In genomic region chr10:52416458-52416857, GRCm38 (mm10) we compare ENCODE assay signal across 9 mouse cellular contexts. TPM values are rescaled to one million over a fixed set of nuclear protein-coding genes. Genes with fewer than 3 reads are reported as not detected.
DNase-seq lines count a peak whose midpoint lies in the region; ATAC-seq and TF ChIP-seq lines count a peak whose summit lies in the region.
"Had no signal": no experiment of that assay in that cellular context is flagged by ENCODE, and none has a peak within 500 bp of the region (broad histone marks: within the 10 kb centered on the region; RNA-seq: fewer than 3 reads in every experiment).

No protein-coding gene starts in this region.

- H3K4me2 ChIP-seq in CH12.LX (ENCODE audit: insufficient read depth, low read depth, poor library complexity, severe bottlenecking): peak overlapping the region; percentile 99; the same call in 1 of the 2 replicates
- peak overlapping the region; percentile 51 for H3K4me2 ChIP-seq in forebrain, postnatal 0 days (ENCODE audit: low read depth)
- H3K4me2 ChIP-seq in liver, embryonic 13.5 days: peak overlapping the region; percentile 52

- no peak for TF ChIP-seq RAD21 in CH12.LX (IDR thresholded peaks at IDR 0.05; ENCODE audit: low read depth, low read length)

- H3K9ac ChIP-seq in CH12.LX (ENCODE audit: insufficient read depth, low read depth): peak overlapping the region; percentile 66
- peak overlapping the region; percentile 42; the same call in 1 of the 2 replicates for H3K9ac ChIP-seq in forebrain, postnatal 0 days
- H3K9ac ChIP-seq in liver, embryonic 13.5 days: 0 out of 2 replicates have a peak overlapping the region, but pooled peaks have one; percentile 0

- H3K27me3 ChIP-seq in CH12.LX (replicated peaks): no peaks in the 10 kb centered on the region
- no peaks in the 10 kb centered on the region for H3K27me3 ChIP-seq in forebrain, postnatal 0 days (ENCODE audit: insufficient read depth, low read length)
- no peaks in the 10 kb centered on the region for H3K27me3 ChIP-seq in liver, embryonic 13.5 days

- peaks cover 28% of the 10 kb centered on the region for H3K79me2 ChIP-seq in CH12.LX (replicated peaks; ENCODE audit: control insufficient read depth, extremely low read depth, insufficient read depth, poor library complexity, severe bottlenecking)

- ATAC-seq in forebrain, postnatal 0 days: no peak
- ATAC-seq in liver, embryonic 13.5 days (ENCODE audit: low read depth): no peak
- ATAC-seq in monocyte, adult 5-6 weeks (replicated peaks; ENCODE audit: insufficient number of reproducible peaks, low FRiP score, low TSS enrichment, poor library complexity, severe bottlenecking): no peak

- intact Hi-C loops in gastrocnemius, adult 2 months (cut with DNase I): loop anchor here (2.0 to 10.0 kb wide), 2 partner anchors 34 to 182 kb away; partner anchors contain the start of genes Dcbld1 and Gopc

- H3K9me3 ChIP-seq in CH12.LX (replicated peaks; ENCODE audit: low read length): no peaks in the 10 kb centered on the region
- no peaks in the 10 kb centered on the region for H3K9me3 ChIP-seq in forebrain, postnatal 0 days (ENCODE audit: low read length)
- no peaks in the 10 kb centered on the region for H3K9me3 ChIP-seq in liver, embryonic 13.5 days (replicated peaks)

- no peak for TF ChIP-seq CTCF in gastrocnemius, adult 2 months (IDR thresholded peaks at IDR 0.05)
- TF ChIP-seq CTCF in CH12.LX (conservative IDR thresholded peaks at IDR 0.05 in 1 of 2, IDR thresholded peaks at IDR 0.05 in 1 of 2; ENCODE audit: low read depth in 2 of 2, low read length in 2 of 2): no peak
- TF ChIP-seq CTCF in forebrain, postnatal 0 days (IDR thresholded peaks at IDR 0.05; ENCODE audit: low read depth): no peak

- H3K4me3 ChIP-seq in gastrocnemius, adult 2 months: peak overlapping the region; percentile 99
- H3K4me3 ChIP-seq in CH12.LX (replicated peaks in 1 of 3; ENCODE audit: low read depth in 2 of 3, low read length in 2 of 3, poor library complexity in 1 of 3): peak overlapping the region; percentile 55 to 99 (median 59)
- H3K4me3 ChIP-seq in forebrain, postnatal 0 days (ENCODE audit: low read depth, low read length): peak overlapping the region; percentile 88
- peak overlapping the region; percentile 99 for H3K4me3 ChIP-seq in liver, embryonic 13.5 days (replicated peaks)

- peaks cover 0 to 11% of the 10 kb centered on the region in 2 experiments for H3K36me3 ChIP-seq in CH12.LX (replicated peaks in 1 of 2; ENCODE audit: control insufficient read depth in 1 of 2, insufficient read depth in 1 of 2, low read length in 1 of 2)
- H3K36me3 ChIP-seq in forebrain, postnatal 0 days (ENCODE audit: insufficient read depth): no peaks in the 10 kb centered on the region
- H3K36me3 ChIP-seq in liver, embryonic 13.5 days: 0 out of 2 replicates have a peak, but pooled peaks cover 3% of the 10 kb centered on the region

- peak overlapping the region; percentile 100 for H3K27ac ChIP-seq in gastrocnemius, adult 2 months
- no peak overlapping the region for H3K27ac ChIP-seq in CH12.LX (ENCODE audit: insufficient read depth, low read depth)
- H3K27ac ChIP-seq in forebrain, postnatal 0 days (ENCODE audit: low read depth, low read length): peak overlapping the region; percentile 72; the same call in 1 of the 2 replicates
- H3K27ac ChIP-seq in liver, embryonic 13.5 days: no peak overlapping the region

- DNase-seq in gastrocnemius, adult 2 months: no peak
- DNase-seq in gastrocnemius, postnatal 4 days (ENCODE audit: low spot score in 2 of 2): no peak
- no peak for DNase-seq in CH12.LX (ENCODE audit: extremely low read depth)
- DNase-seq in forebrain, postnatal 0 days: no peak
- DNase-seq in liver, embryonic 13.5 days: no peak
- no peak for DNase-seq in spleen, adult 18-20 months
- no peak for DNase-seq in thymus, postnatal 0 days (ENCODE audit: low spot score)

- in situ Hi-C loops in CH12.LX (cut with MboI; ENCODE audit: low pct_ligation_motif_present, low pct_unique_long_range_greater_than_20kb, low sequenced_read_pairs): no loop called here

- peaks cover 6 to 35% of the 10 kb centered on the region in 2 experiments; a peak in 3 of 4 replicates for H3K4me1 ChIP-seq in CH12.LX (ENCODE audit: control insufficient read depth in 1 of 2, insufficient read depth in 2 of 2)
- H3K4me1 ChIP-seq in forebrain, postnatal 0 days (ENCODE audit: insufficient read depth): peaks cover 24% of the 10 kb centered on the region
- peaks cover 43% of the 10 kb centered on the region for H3K4me1 ChIP-seq in liver, embryonic 13.5 days (replicated peaks)

- no peak for TF ChIP-seq EP300 in CH12.LX (IDR thresholded peaks at IDR 0.05; ENCODE audit: low read length)

- TF ChIP-seq POLR2A in CH12.LX (IDR thresholded peaks at IDR 0.05; ENCODE audit: low read depth, low read length): no peak

- WGBS in forebrain, postnatal 0 days: 32% methylated on average over 2 of the region's 2 CpGs
- WGBS in liver, embryonic 13.5 days (ENCODE audit: insufficient replicate concordance): 47% methylated on average over 2 of the region's 2 CpGs

- dilution Hi-C loops in CH12.LX (cut with MboI; ENCODE audit: extremely low pct_ligation_motif_present, extremely low pct_unique_long_range_greater_than_20kb, low sequenced_read_pairs): no loop called here

TF ChIP-seq in CH12.LX, 34 proteins besides CTCF, POLR2A, EP300 and RAD21:
- TF ChIP-seq MAZ (IDR thresholded peaks at IDR 0.05; ENCODE audit: low read depth, low read length) (no peak), SIN3A (IDR thresholded peaks at IDR 0.05; ENCODE audit: low read length) (no peak), CHD2 (IDR thresholded peaks at IDR 0.05; ENCODE audit: low read length) (no peak), KAT2A (IDR thresholded peaks at IDR 0.05; ENCODE audit: insufficient replicate concordance, low read length) (no peak), CHD1 (IDR thresholded peaks at IDR 0.05; ENCODE audit: low read depth, low read length) (no peak), USF1 (IDR thresholded peaks at IDR 0.05; ENCODE audit: low read depth, low read length) (no peak)

RNA-seq across cellular contexts. Expression of gene Nus1, which starts 0.9 kb away (rescaled TPM):
- total RNA-seq in gastrocnemius, adult 2 months (2021): 10 to 100 TPM; 17.4 to 23.7 TPM
- total RNA-seq in gastrocnemius, postnatal 4 days (2021): 10 to 100 TPM; 30.7 to 34.1 TPM
- 15.9 and 19.6 TPM in 2 replicates for total RNA-seq in CH12.LX (2012; rRNA removed)
- total RNA-seq in CH12.LX (2014; rRNA removed): 27.9 TPM in 2 replicates
- polyA plus RNA-seq in CH12.LX (2012; ENCODE audit: insufficient read length, low read depth): 51.9 and 60.1 TPM in 2 replicates
- total RNA-seq in forebrain, postnatal 0 days (2014; rRNA removed): 21.2 and 31.8 TPM in 2 replicates
- polyA plus RNA-seq in forebrain, postnatal 0 days (2015; fragmentation: Nextera tagmentation; extraction: Ambion mirVana): 11.5 and 19.1 TPM in 2 replicates
- polyA plus RNA-seq in liver, embryonic 13.5 days (2015; fragmentation: Nextera tagmentation; extraction: Ambion mirVana): 6.6 and 7.3 TPM in 2 replicates
- total RNA-seq in monocyte, adult 5-6 weeks (2017): 26.5 to 31.3 TPM (median 30.0 TPM) in 3 replicates
- 8.3 and 11.0 TPM in 2 replicates for polyA plus RNA-seq in thymus, postnatal 0 days (2015; fragmentation: Nextera tagmentation; extraction: Ambion mirVana)

RNA-seq across cellular contexts. Expression of gene Nepn, which starts 27.7 kb away (rescaled TPM):
- total RNA-seq in gastrocnemius, adult 2 months (2021): not detected
- total RNA-seq in gastrocnemius, postnatal 4 days (2021): under 1 TPM in 1 of 2 experiments, not detected in 1; 0.36 TPM
- not detected in 2 replicates for total RNA-seq in CH12.LX (2012; rRNA removed)
- total RNA-seq in CH12.LX (2014; rRNA removed): not detected in 2 replicates
- polyA plus RNA-seq in CH12.LX (2012; ENCODE audit: insufficient read length, low read depth): 0.14 TPM in 1 of 2 replicates, not detected in the other
- total RNA-seq in forebrain, postnatal 0 days (2014; rRNA removed): not detected in 2 replicates
- not detected in 2 replicates for polyA plus RNA-seq in forebrain, postnatal 0 days (2015; fragmentation: Nextera tagmentation; extraction: Ambion mirVana)
- polyA plus RNA-seq in liver, embryonic 13.5 days (2015; fragmentation: Nextera tagmentation; extraction: Ambion mirVana): 1.1 TPM in 1 of 2 replicates, not detected in the other
- not detected in 3 replicates for total RNA-seq in monocyte, adult 5-6 weeks (2017)
- polyA plus RNA-seq in thymus, postnatal 0 days (2015; fragmentation: Nextera tagmentation; extraction: Ambion mirVana): 0.07 and 0.09 TPM in 2 replicates
- total RNA-seq: common myeloid progenitor, adult 5-6 weeks had no signal

RNA-seq across cellular contexts. Expression of gene Gopc, which starts 34.5 kb away (rescaled TPM):
- 1 to 10 TPM; 7.6 to 9.3 TPM for total RNA-seq in gastrocnemius, adult 2 months (2021)
- 10 to 100 TPM; 16.7 to 18.9 TPM for total RNA-seq in gastrocnemius, postnatal 4 days (2021)
- total RNA-seq in CH12.LX (2012; rRNA removed) (9.8 and 10.4 TPM in 2 replicates), CH12.LX (2014; rRNA removed) (13.1 and 13.3 TPM in 2 replicates)
- 16.6 and 17.6 TPM in 2 replicates for polyA plus RNA-seq in CH12.LX (2012; ENCODE audit: insufficient read length, low read depth)
- 18.5 and 22.8 TPM in 2 replicates for total RNA-seq in forebrain, postnatal 0 days (2014; rRNA removed)
- 16.6 and 22.9 TPM in 2 replicates for polyA plus RNA-seq in forebrain, postnatal 0 days (2015; fragmentation: Nextera tagmentation; extraction: Ambion mirVana)
- 4.5 and 6.0 TPM in 2 replicates for polyA plus RNA-seq in liver, embryonic 13.5 days (2015; fragmentation: Nextera tagmentation; extraction: Ambion mirVana)
- 28.0 to 31.4 TPM (median 29.3 TPM) in 3 replicates for total RNA-seq in monocyte, adult 5-6 weeks (2017)
- 12.2 and 12.3 TPM in 2 replicates for polyA plus RNA-seq in thymus, postnatal 0 days (2015; fragmentation: Nextera tagmentation; extraction: Ambion mirVana)

RNA-seq across cellular contexts. Expression of gene Gm26741, which starts 57.9 kb away (rescaled TPM):
- total RNA-seq in gastrocnemius, adult 2 months (2021): not detected
- not detected for total RNA-seq in gastrocnemius, postnatal 4 days (2021)
- not detected in 2 replicates for total RNA-seq in CH12.LX (2012; rRNA removed)
- not detected in 2 replicates for total RNA-seq in CH12.LX (2014; rRNA removed)
- polyA plus RNA-seq in CH12.LX (2012; ENCODE audit: insufficient read length, low read depth): not detected in 2 replicates
- total RNA-seq in forebrain, postnatal 0 days (2014; rRNA removed): not detected in 2 replicates
- polyA plus RNA-seq in forebrain, postnatal 0 days (2015; fragmentation: Nextera tagmentation; extraction: Ambion mirVana): not detected in 2 replicates
- polyA plus RNA-seq in liver, embryonic 13.5 days (2015; fragmentation: Nextera tagmentation; extraction: Ambion mirVana): not detected in 2 replicates
- not detected in 3 replicates for total RNA-seq in monocyte, adult 5-6 weeks (2017)
- polyA plus RNA-seq in thymus, postnatal 0 days (2015; fragmentation: Nextera tagmentation; extraction: Ambion mirVana): not detected in 2 replicates
- total RNA-seq: common myeloid progenitor, adult 5-6 weeks had no signal

Comparison
In these comparisons a context has a peak if more than half of its experiments do, and no peak if none do; other contexts are left out.
1. H3K27ac ChIP-seq: peak in gastrocnemius, adult 2 months (single experiment) and forebrain, postnatal 0 days (single experiment); none in CH12.LX (single experiment) and liver, embryonic 13.5 days (single experiment).
2. H3K9ac ChIP-seq: peak in every context shown above with its lines; median percentile 66 in CH12.LX; 42 in forebrain, postnatal 0 days; 0 in liver, embryonic 13.5 days.
3. Peak in every context shown above with its lines, with median percentiles within 50 percentile points of each other: H3K4me3 ChIP-seq and H3K4me2 ChIP-seq.